Mouse (Mus musculus): ENCODE measurements around the gene Tmem50b.

- TF ChIP-seq POLR2A (IDR thresholded peaks at IDR 0.05; ENCODE audit: borderline replicate concordance, extremely low read depth, insufficient read depth, insufficient read length, poor library complexity, severe bottlenecking) (no peak), CTCF (IDR thresholded peaks at IDR 0.05; ENCODE audit: borderline replicate concordance, extremely low read depth, insufficient read depth, insufficient read length) (no peak)
Measured at GRCm38 (mm10) chr16:91627831-91628230, 30.2 kb upstream of the Tmem50b start.

Measured in brain, embryonic 14.5 days (tissue).